Mouse (Mus musculus) embryonic facial prominence, embryonic 12.5 days (tissue): ENCODE measurements around the gene Map3k7cl. TPM values are rescaled to one million over a fixed set of nuclear protein-coding genes. Genes with fewer than 3 reads are reported as not detected.

Experiments used
- ATAC-seq: fragments of 200-750 bp; cut with Nextera tagmentation; 2 replicates; pipeline ENCODE4 v1.8.0; 2017; ENCODE audit not compliant: insufficient number of reproducible peaks, insufficient read depth, low FRiP score, low TSS enrichment
- H3K27ac ChIP-seq: fragments of 300-500 bp; sonication (generic); 2 replicates; pipeline ENCODE4 v1.5.1; 2016; ENCODE audit warnings: mild to moderate bottlenecking
- H3K27me3 ChIP-seq: fragments of 300-500 bp; sonication (generic); 2 replicates; pipeline ENCODE4 v1.6.1; 2016; ENCODE audit warnings: mild to moderate bottlenecking, moderate library complexity
- H3K36me3 ChIP-seq: fragments of 300-500 bp; sonication (generic); 2 replicates; pipeline ENCODE4 v1.6.1; 2016; ENCODE audit warnings: mild to moderate bottlenecking
- H3K4me1 ChIP-seq: fragments of 300-500 bp; sonication (generic); 2 replicates; pipeline ENCODE4 v1.6.1; 2016
- H3K4me2 ChIP-seq: fragments of 300-500 bp; sonication (generic); replicated peaks from 2 replicates; pipeline ENCODE4 v1.6.1; 2016; ENCODE audit warnings: mild to moderate bottlenecking, moderate library complexity
- H3K4me3 ChIP-seq: fragments of 300-500 bp; sonication (generic); 2 replicates; pipeline ENCODE4 v1.5.1; 2016; ENCODE audit warnings: mild to moderate bottlenecking
- H3K9ac ChIP-seq: fragments of 300-500 bp; sonication (generic); 2 replicates; pipeline ENCODE4 v1.6.1; 2016; ENCODE audit warnings: mild to moderate bottlenecking, moderate library complexity
- H3K9me3 ChIP-seq: fragments of 300-500 bp; sonication (generic); 2 replicates; pipeline ENCODE4 v1.6.1; 2016; ENCODE audit warnings: mild to moderate bottlenecking, moderate library complexity
- WGBS: fragments of 180-500 bp; shearing (Covaris S2); methylation state at CpG from one replicate; pipeline ENCODE4 v1.1.7; 2016; 5-methylcytosine and 5-hydroxymethylcytosine counted together
- polyA plus RNA-seq: library from polyadenylated mRNA; unstranded; fragments of >200 nt; fragmentation: Nextera tagmentation; extraction: Ambion mirVana; gene quantifications from 2 replicates; pipeline ENCODE4 v1.2.1, GENCODE M21; 2016

The Map3k7cl gene
- polyA plus RNA-seq, 1 experiment from 2014 or later: not detected

- H3K27me3 ChIP-seq: no peaks in the 10 kb centered on the region
These were observed 41.0 kb downstream of the Map3k7cl start for GRCm38 (mm10) chr16:87594145-87594544.

GRCm38 (mm10) chr16:87595149-87595548 is 42.0 kb downstream of the Map3k7cl start:
- Histone ChIP-seq H3K4me3 (no peak overlapping the region), H3K9ac (no peak overlapping the region), H3K27me3 (no peaks in the 10 kb centered on the region), H3K36me3 (no peaks in the 10 kb centered on the region), H3K4me2 (no peak overlapping the region), H3K27ac (no peak overlapping the region), H3K4me1 (no peaks in the 10 kb centered on the region), H3K9me3 (no peaks in the 10 kb centered on the region)
- 86% methylated on average over 9 of the region's 12 CpGs for WGBS
- ATAC-seq: no peak

More at GRCm38 (mm10) chr16:87594145-87594544, 41.0 kb downstream of the Map3k7cl start:
- Histone ChIP-seq H3K4me2 (no peak overlapping the region), H3K27ac (no peak overlapping the region), H3K36me3 (no peaks in the 10 kb centered on the region), H3K9me3 (no peaks in the 10 kb centered on the region), H3K4me3 (no peak overlapping the region), H3K4me1 (no peaks in the 10 kb centered on the region), H3K9ac (no peak overlapping the region)
- ATAC-seq: no peak
- WGBS: 74% methylated on average over 10 of the region's 10 CpGs

- WGBS: 71% methylated on average over 17 of the region's 17 CpGs
- no peaks in the 10 kb centered on the region for H3K36me3 ChIP-seq
These were observed 49.8 kb downstream of the Map3k7cl start for GRCm38 (mm10) chr16:87602717-87603526.

GRCm38 (mm10) chr16:87604002-87604401 is 50.9 kb downstream of the Map3k7cl start:
- Histone ChIP-seq H3K4me1 (no peaks in the 10 kb centered on the region), H3K27me3 (no peaks in the 10 kb centered on the region), H3K27ac (no peak overlapping the region), H3K9me3 (no peaks in the 10 kb centered on the region), H3K9ac (no peak overlapping the region), H3K36me3 (no peaks in the 10 kb centered on the region), H3K4me2 (no peak overlapping the region), H3K4me3 (no peak overlapping the region)
- 82% methylated on average over 9 of the region's 9 CpGs for WGBS
- no peak for ATAC-seq

More at GRCm38 (mm10) chr16:87602717-87603526, 49.8 kb downstream of the Map3k7cl start:
- ATAC-seq: no peak
- Histone ChIP-seq H3K4me3 (no peak overlapping the region), H3K27me3 (no peaks in the 10 kb centered on the region), H3K4me2 (no peak overlapping the region), H3K9ac (no peak overlapping the region), H3K9me3 (no peaks in the 10 kb centered on the region), H3K4me1 (no peaks in the 10 kb centered on the region), H3K27ac (no peak overlapping the region)

GRCm38 (mm10) chr16:87604883-87605282 is 51.8 kb downstream of the Map3k7cl start:
- 81% methylated on average over 2 of the region's 2 CpGs for WGBS

GRCm38 (mm10) chr16:87607383-87607782 is 54.3 kb downstream of the Map3k7cl start:
- H3K4me1 ChIP-seq: no peaks in the 10 kb centered on the region
- no peak overlapping the region for H3K9ac ChIP-seq
- H3K4me3 ChIP-seq: no peak overlapping the region
- no peaks in the 10 kb centered on the region for H3K36me3 ChIP-seq
- 87% methylated on average over 1 of the region's 1 CpGs for WGBS
- no peaks in the 10 kb centered on the region for H3K9me3 ChIP-seq
- ATAC-seq: no peak
- H3K4me2 ChIP-seq: no peak overlapping the region
- H3K27ac ChIP-seq: no peak overlapping the region
- H3K27me3 ChIP-seq: no peaks in the 10 kb centered on the region

More at GRCm38 (mm10) chr16:87604883-87605282, 51.8 kb downstream of the Map3k7cl start:
- Histone ChIP-seq H3K27me3 (no peaks in the 10 kb centered on the region), H3K27ac (no peak overlapping the region), H3K9ac (no peak overlapping the region), H3K4me2 (no peak overlapping the region), H3K9me3 (no peaks in the 10 kb centered on the region), H3K36me3 (no peaks in the 10 kb centered on the region), H3K4me3 (no peak overlapping the region), H3K4me1 (no peaks in the 10 kb centered on the region)
- ATAC-seq: no peak

- H3K9me3 ChIP-seq: no peaks in the 10 kb centered on the region
- H3K27ac ChIP-seq: no peak overlapping the region
- no peak for ATAC-seq
- no peaks in the 10 kb centered on the region for H3K27me3 ChIP-seq
- H3K4me2 ChIP-seq: no peak overlapping the region
- no peak overlapping the region for H3K9ac ChIP-seq
- 88% methylated on average over 6 of the region's 6 CpGs for WGBS
- no peaks in the 10 kb centered on the region for H3K36me3 ChIP-seq
- H3K4me3 ChIP-seq: no peak overlapping the region
- no peaks in the 10 kb centered on the region for H3K4me1 ChIP-seq
These were observed 54.8 kb downstream of the Map3k7cl start for GRCm38 (mm10) chr16:87607959-87608358.

- ATAC-seq: no peak
These were observed 57.0 kb downstream of the Map3k7cl start for GRCm38 (mm10) chr16:87610142-87610541.

GRCm38 (mm10) chr16:87610556-87611295 is 57.6 kb downstream of the Map3k7cl start:
- 86% methylated on average over 21 of the region's 21 CpGs for WGBS

More at GRCm38 (mm10) chr16:87610142-87610541, 57.0 kb downstream of the Map3k7cl start:
- no peaks in the 10 kb centered on the region for H3K36me3 ChIP-seq
- H3K4me3 ChIP-seq: no peak overlapping the region
- no peaks in the 10 kb centered on the region for H3K27me3 ChIP-seq
- no peak overlapping the region for H3K4me2 ChIP-seq
- H3K9ac ChIP-seq: no peak overlapping the region
- no peaks in the 10 kb centered on the region for H3K9me3 ChIP-seq
- no peaks in the 10 kb centered on the region for H3K4me1 ChIP-seq
- no peak overlapping the region for H3K27ac ChIP-seq
- 83% methylated on average over 5 of the region's 5 CpGs for WGBS

GRCm38 (mm10) chr16:87611420-87611819 is 58.3 kb downstream of the Map3k7cl start:
- no peak overlapping the region for H3K9ac ChIP-seq
- no peak overlapping the region for H3K4me3 ChIP-seq
- 83% methylated on average over 14 of the region's 14 CpGs for WGBS
- no peak for ATAC-seq
- H3K4me1 ChIP-seq: no peaks in the 10 kb centered on the region
- H3K27ac ChIP-seq: no peak overlapping the region
- H3K27me3 ChIP-seq: no peaks in the 10 kb centered on the region
- no peaks in the 10 kb centered on the region for H3K36me3 ChIP-seq
- no peak overlapping the region for H3K4me2 ChIP-seq
- no peaks in the 10 kb centered on the region for H3K9me3 ChIP-seq

More at GRCm38 (mm10) chr16:87610556-87611295, 57.6 kb downstream of the Map3k7cl start:
- H3K4me3 ChIP-seq: no peak overlapping the region
- H3K36me3 ChIP-seq: no peaks in the 10 kb centered on the region
- H3K9me3 ChIP-seq: no peaks in the 10 kb centered on the region
- no peaks in the 10 kb centered on the region for H3K4me1 ChIP-seq
- ATAC-seq: no peak
- no peak overlapping the region for H3K27ac ChIP-seq
- H3K9ac ChIP-seq: no peak overlapping the region
- H3K27me3 ChIP-seq: no peaks in the 10 kb centered on the region
- no peak overlapping the region for H3K4me2 ChIP-seq

- WGBS: 81% methylated on average over 15 of the region's 15 CpGs
- Histone ChIP-seq H3K4me3 (no peak overlapping the region), H3K27ac (no peak overlapping the region), H3K27me3 (no peaks in the 10 kb centered on the region), H3K4me2 (no peak overlapping the region), H3K36me3 (no peaks in the 10 kb centered on the region), H3K9me3 (no peaks in the 10 kb centered on the region), H3K4me1 (no peaks in the 10 kb centered on the region), H3K9ac (no peak overlapping the region)
- no peak for ATAC-seq
These were observed 59.2 kb downstream of the Map3k7cl start for GRCm38 (mm10) chr16:87612218-87612838.
